Mouse (Mus musculus): ENCODE measurements around the gene Serpina3c.
"Not testable (repeated sequence)": the region's sequence is repeated elsewhere in the genome, so short reads cannot be mapped to it uniquely, and the experiment has no call there.

Serpina3c gene

DNA sequence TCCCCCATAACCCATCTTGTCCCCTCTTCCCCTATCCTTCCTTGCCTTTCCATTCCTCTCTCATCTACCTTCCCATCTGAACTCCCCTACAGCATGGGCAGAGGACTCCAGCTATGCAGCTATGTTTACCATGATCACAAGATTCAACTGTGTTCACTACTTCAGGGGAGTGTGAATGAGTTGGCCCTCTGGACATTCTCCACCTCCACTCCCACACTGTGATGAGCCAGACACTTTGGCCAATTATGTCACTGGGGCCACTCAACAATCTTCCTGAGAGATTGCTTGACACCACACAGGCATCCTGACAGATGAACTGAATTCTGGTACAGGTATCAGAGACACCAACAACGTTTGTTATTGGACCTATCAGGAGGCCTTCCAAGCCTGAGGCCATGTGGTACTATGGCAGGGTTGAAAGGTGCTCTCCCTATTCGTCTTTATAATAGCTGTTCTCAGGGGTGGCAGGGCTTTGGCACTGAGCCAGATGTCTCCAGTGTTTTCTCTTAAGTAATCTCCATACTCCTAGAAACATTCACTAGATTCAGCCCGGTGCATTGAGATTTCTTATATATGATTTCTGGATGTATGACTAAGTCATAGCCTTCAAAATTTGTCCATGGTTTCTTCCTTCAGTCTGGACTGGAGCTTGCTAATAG is 38.6 kb downstream of the Serpina3c start:
- DNase-seq (ENCODE audit: low spot score in 2 of 2) = no peak

- DNase-seq (ENCODE audit: low spot score in 2 of 2) = not testable (repeated sequence)
These were observed 41.3 kb downstream of the Serpina3c start, which contains the start of gene Serpina3a for GRCm38 (mm10) chr12:104112333-104112732. Gene Serpina3a (plus strand): TSS chr12:104112724.

GRCm38 (mm10) chr12:104108507-104108906 is 45.2 kb downstream of the Serpina3c start:
- no peak for DNase-seq (ENCODE audit: low spot score in 2 of 2)

GRCm38 (mm10) chr12:104106919-104107318 is 46.8 kb downstream of the Serpina3c start:
- no peak for DNase-seq (ENCODE audit: low spot score in 2 of 2)

DNA sequence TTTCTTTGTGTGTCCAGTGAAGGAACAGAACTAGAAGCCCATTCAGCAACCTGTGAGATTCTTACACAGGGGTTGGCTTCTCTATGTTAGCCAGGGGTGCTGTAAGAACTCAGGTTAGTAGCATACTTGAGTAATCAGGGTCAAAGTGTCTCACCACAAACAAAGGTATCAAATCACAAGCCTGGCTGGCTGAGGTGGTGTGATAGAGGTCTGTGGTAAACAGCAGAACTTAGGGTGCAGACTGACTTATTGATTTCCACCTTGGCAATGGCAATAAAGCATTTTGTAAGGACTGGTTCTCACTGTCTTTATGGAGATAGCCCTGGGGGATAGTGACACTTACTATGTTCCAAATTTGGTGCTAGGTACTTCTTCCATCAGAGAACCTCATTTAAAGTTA is 47.8 kb downstream of the Serpina3c start:
- DNase-seq (ENCODE audit: low spot score in 2 of 2) = no peak

GRCm38 (mm10) chr12:104100768-104101167 is 52.9 kb downstream of the Serpina3c start, which contains the start of gene Serpina5:
Gene Serpina5 (plus strand): TSS chr12:104101113.
- no peak for DNase-seq (ENCODE audit: low spot score in 2 of 2)

Data from cerebellum, postnatal 4 days (tissue).